ENCODE assay signal across 18 mouse cellular contexts in the genomic region with DNA sequence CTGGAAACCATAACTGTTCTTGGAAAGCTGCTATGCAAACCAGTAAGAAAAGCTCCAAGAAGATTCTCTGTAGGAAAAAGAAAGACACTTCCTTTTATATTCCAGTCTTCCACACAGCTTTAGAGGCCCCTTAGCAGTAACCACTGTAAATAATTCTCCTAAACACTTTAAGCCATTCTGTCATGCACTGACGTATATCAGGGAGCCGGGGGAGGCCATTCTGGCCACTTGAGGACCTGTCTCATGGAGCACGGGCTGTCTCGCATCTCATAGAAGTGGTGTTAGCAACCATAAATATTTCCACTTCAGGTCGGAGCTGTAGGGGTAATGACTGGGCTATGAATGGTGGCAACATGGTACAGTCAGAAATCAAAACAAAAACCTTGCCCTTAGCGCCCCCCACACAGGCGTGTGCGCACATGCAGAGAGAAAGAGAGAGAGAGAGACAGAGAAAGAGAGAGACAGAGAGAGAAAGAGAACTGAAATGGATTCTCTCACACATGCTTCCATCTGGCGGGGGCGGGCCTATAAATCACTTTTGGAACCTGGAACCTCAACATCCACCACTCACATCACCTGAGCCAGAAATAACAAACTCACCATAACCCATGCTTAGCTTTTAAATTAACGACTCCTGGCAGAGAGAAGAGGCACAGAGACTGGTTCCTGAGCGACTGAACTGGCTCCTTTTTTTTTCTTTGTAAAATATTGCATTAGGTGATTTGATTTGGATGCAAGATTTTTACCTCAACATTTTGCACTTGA. TPM values are rescaled to one million over a fixed set of nuclear protein-coding genes. Genes with fewer than 3 reads are reported as not detected.
DNase-seq lines count a peak whose midpoint lies in the region; ATAC-seq and TF ChIP-seq lines count a peak whose summit lies in the region.
"Had no signal": no experiment of that assay in that cellular context is flagged by ENCODE, and none has a peak within 500 bp of the region (broad histone marks: within the 10 kb centered on the region; RNA-seq: fewer than 3 reads in every experiment).

No protein-coding gene starts in this region.

- H3K36me3 ChIP-seq in heart, embryonic 16.5 days (ENCODE audit: control insufficient read depth, insufficient read depth) = no peaks in the 10 kb centered on the region
- H3K36me3 ChIP-seq in lung, postnatal 0 days (ENCODE audit: insufficient read depth, low read length) = no peaks in the 10 kb centered on the region
- no peaks in the 10 kb centered on the region for H3K36me3 ChIP-seq in stomach, embryonic 14.5 days (ENCODE audit: control insufficient read depth, insufficient read depth, low read length)
- H3K36me3 ChIP-seq in forebrain, postnatal 0 days (ENCODE audit: insufficient read depth) = no peaks in the 10 kb centered on the region
- H3K36me3 ChIP-seq: neural tube, embryonic 13.5 days had no signal

- no peak for TF ChIP-seq CTCF in lung, postnatal 0 days (IDR thresholded peaks at IDR 0.05)
- no peak for TF ChIP-seq CTCF in forebrain, postnatal 0 days (IDR thresholded peaks at IDR 0.05; ENCODE audit: low read depth)

- H3K9ac ChIP-seq in heart, embryonic 16.5 days (ENCODE audit: low read length) = no peak overlapping the region
- no peak overlapping the region for H3K9ac ChIP-seq in lung, postnatal 0 days (replicated peaks; ENCODE audit: low read depth)
- no peak overlapping the region for H3K9ac ChIP-seq in stomach, embryonic 14.5 days (replicated peaks; ENCODE audit: low read depth, low read length)
- no peak overlapping the region for H3K9ac ChIP-seq in forebrain, postnatal 0 days
- H3K9ac ChIP-seq: neural tube, embryonic 13.5 days had no signal

- H3K4me2 ChIP-seq in heart, embryonic 16.5 days (ENCODE audit: low read depth, low read length) = no peak overlapping the region
- H3K4me2 ChIP-seq in lung, postnatal 0 days (replicated peaks; ENCODE audit: low read depth, low read length) = no peak overlapping the region
- no peak overlapping the region for H3K4me2 ChIP-seq in stomach, embryonic 14.5 days (replicated peaks; ENCODE audit: low read depth, low read length)
- H3K4me2 ChIP-seq in forebrain, postnatal 0 days (ENCODE audit: low read depth) = no peak overlapping the region
- H3K4me2 ChIP-seq: midbrain, embryonic 11.5 days; neural tube, embryonic 13.5 days had no signal

- peak overlapping the region; percentile 37 for H3K27ac ChIP-seq in heart, embryonic 16.5 days (ENCODE audit: low read length)
- H3K27ac ChIP-seq in lung, postnatal 0 days (ENCODE audit: low read length) = no peak overlapping the region
- peak overlapping the region; percentile 30; the same call in 1 of the 2 replicates for H3K27ac ChIP-seq in stomach, embryonic 14.5 days (ENCODE audit: low read length)
- no peak overlapping the region for H3K27ac ChIP-seq in forebrain, postnatal 0 days (ENCODE audit: low read depth, low read length)
- H3K27ac ChIP-seq: neural tube, embryonic 13.5 days had no signal

- ATAC-seq in heart, embryonic 16.5 days (replicated peaks; ENCODE audit: extremely low read depth, insufficient read depth, low FRiP score) = no peak; the same call in 1 of the 2 replicates
- ATAC-seq in lung, postnatal 0 days = no peak
- no peak for ATAC-seq in stomach, embryonic 14.5 days (ENCODE audit: insufficient number of reproducible peaks, insufficient read depth, low FRiP score, low read depth)
- ATAC-seq in forebrain, postnatal 0 days = no peak
- ATAC-seq: hindbrain, embryonic 16.5 days had no signal

- no peaks in the 10 kb centered on the region for H3K27me3 ChIP-seq in heart, embryonic 16.5 days (ENCODE audit: control insufficient read depth, insufficient read depth, low read length)
- H3K27me3 ChIP-seq in lung, postnatal 0 days (replicated peaks; ENCODE audit: insufficient read depth, low read length) = 0 out of 2 replicates have a peak, but pooled peaks cover 4% of the 10 kb centered on the region
- no peaks in the 10 kb centered on the region for H3K27me3 ChIP-seq in stomach, embryonic 14.5 days (ENCODE audit: control insufficient read depth, insufficient read depth, low read length)
- no peaks in the 10 kb centered on the region for H3K27me3 ChIP-seq in forebrain, postnatal 0 days (ENCODE audit: insufficient read depth, low read length)
- H3K27me3 ChIP-seq: neural tube, embryonic 13.5 days had no signal

- WGBS in heart, embryonic 16.5 days = 66% methylated on average over 12 of the region's 12 CpGs
- WGBS in lung, postnatal 0 days = 71% methylated on average over 12 of the region's 12 CpGs
- 49% methylated on average over 12 of the region's 12 CpGs for WGBS in stomach, embryonic 14.5 days
- WGBS in forebrain, postnatal 0 days = 87% methylated on average over 12 of the region's 12 CpGs

- H3K4me1 ChIP-seq in heart, embryonic 16.5 days (ENCODE audit: control insufficient read depth, insufficient read depth, low read length) = peaks cover 6% of the 10 kb centered on the region; the same call in 1 of the 2 replicates
- H3K4me1 ChIP-seq in lung, postnatal 0 days (ENCODE audit: insufficient read depth, low read depth, low read length) = no peaks in the 10 kb centered on the region
- peaks cover 7% of the 10 kb centered on the region; the same call in 1 of the 2 replicates for H3K4me1 ChIP-seq in stomach, embryonic 14.5 days (ENCODE audit: control insufficient read depth, insufficient read depth, low read length)
- H3K4me1 ChIP-seq in forebrain, postnatal 0 days (ENCODE audit: insufficient read depth) = no peaks in the 10 kb centered on the region
- H3K4me1 ChIP-seq: neural tube, embryonic 13.5 days had no signal

- no peak for TF ChIP-seq EP300 in lung, postnatal 0 days (IDR thresholded peaks at IDR 0.05)

- H3K4me3 ChIP-seq in heart, embryonic 16.5 days (ENCODE audit: low read length) = no peak overlapping the region
- no peak overlapping the region for H3K4me3 ChIP-seq in lung, postnatal 0 days (ENCODE audit: low read depth, low read length)
- no peak overlapping the region for H3K4me3 ChIP-seq in stomach, embryonic 14.5 days (ENCODE audit: low read depth, low read length)
- no peak overlapping the region for H3K4me3 ChIP-seq in forebrain, postnatal 0 days (ENCODE audit: low read depth, low read length)
- H3K4me3 ChIP-seq: neural tube, embryonic 13.5 days had no signal

- intact Hi-C loops in heart, postnatal 36 days (cut with DNase I) = no loop called here

- H3K9me3 ChIP-seq in heart, embryonic 16.5 days (replicated peaks; ENCODE audit: control insufficient read depth, low read length) = no peaks in the 10 kb centered on the region
- no peaks in the 10 kb centered on the region for H3K9me3 ChIP-seq in lung, postnatal 0 days (ENCODE audit: low read length)
- no peaks in the 10 kb centered on the region for H3K9me3 ChIP-seq in stomach, embryonic 14.5 days (ENCODE audit: control insufficient read depth, low read depth, low read length)
- no peaks in the 10 kb centered on the region for H3K9me3 ChIP-seq in forebrain, postnatal 0 days (ENCODE audit: low read length)
- H3K9me3 ChIP-seq: neural tube, embryonic 13.5 days had no signal

- DNase-seq in heart, postnatal 36 days = no peak
- DNase-seq in lung, postnatal 0 days (ENCODE audit: low spot score) = peak; percentile 11
- DNase-seq in lung, postnatal 36 days = no peak
- DNase-seq in gonadal fat pad, adult 2 months (ENCODE audit: low read depth) = peak; percentile 76
- DNase-seq in forebrain, postnatal 0 days = no peak
- no peak for DNase-seq in thymus, postnatal 36 days
- DNase-seq: cerebellum, adult 9-10 months; gastrocnemius, postnatal 10 days; kidney, adult 18-20 months; lung, postnatal 4 days; right cerebral cortex, postnatal 25 days had no signal

RNA-seq across cellular contexts. Expression of gene Spata18, which starts 50.9 kb away (rescaled TPM):
- polyA plus RNA-seq in heart, embryonic 16.5 days (2015; fragmentation: Nextera tagmentation; extraction: Ambion mirVana) = 1.4 and 1.5 TPM in 2 replicates
- total RNA-seq in heart, postnatal 36 days (2021) = under 1 TPM; 0.27 to 0.28 TPM
- 6.6 and 8.3 TPM in 2 replicates for polyA plus RNA-seq in lung, postnatal 0 days (2015; fragmentation: Nextera tagmentation; extraction: Ambion mirVana)
- 6.5 and 9.5 TPM in 2 replicates for polyA plus RNA-seq in gonadal fat pad, adult 2 months (2012; rRNA removed)
- 0.21 and 0.36 TPM in 2 replicates for polyA plus RNA-seq in stomach, embryonic 14.5 days (2014; fragmentation: Nextera tagmentation; extraction: Ambion mirVana)
- 1.5 and 2.6 TPM in 2 replicates for total RNA-seq in forebrain, postnatal 0 days (2014; rRNA removed)
- 1.1 and 2.2 TPM in 2 replicates for polyA plus RNA-seq in forebrain, postnatal 0 days (2015; fragmentation: Nextera tagmentation; extraction: Ambion mirVana)
- total RNA-seq: ES-E14 had no signal
- polyA plus RNA-seq: liver, embryonic 16.5 days had no signal

RNA-seq across cellular contexts. Expression of gene Sgcb, which starts 54.5 kb away (rescaled TPM):
- 39.5 and 42.7 TPM in 2 replicates for polyA plus RNA-seq in heart, embryonic 16.5 days (2015; fragmentation: Nextera tagmentation; extraction: Ambion mirVana)
- 100 to 1,000 TPM in 1 of 2 experiments, 10 to 100 TPM in 1; 97.5 to 103 TPM for total RNA-seq in heart, postnatal 36 days (2021)
- 16.4 and 16.6 TPM in 2 replicates for polyA plus RNA-seq in lung, postnatal 0 days (2015; fragmentation: Nextera tagmentation; extraction: Ambion mirVana)
- 7.9 and 12.4 TPM in 2 replicates for polyA plus RNA-seq in gonadal fat pad, adult 2 months (2012; rRNA removed)
- 30.6 and 32.1 TPM in 2 replicates for polyA plus RNA-seq in stomach, embryonic 14.5 days (2014; fragmentation: Nextera tagmentation; extraction: Ambion mirVana)
- 17.1 and 17.5 TPM in 2 replicates for total RNA-seq in forebrain, postnatal 0 days (2014; rRNA removed)
- 25.3 and 37.8 TPM in 2 replicates for polyA plus RNA-seq in forebrain, postnatal 0 days (2015; fragmentation: Nextera tagmentation; extraction: Ambion mirVana)

Comparison
In these comparisons a context has a peak if more than half of its experiments do, and no peak if none do; other contexts are left out.
1. DNase-seq: peak in lung, postnatal 0 days (single experiment) and gonadal fat pad, adult 2 months (single experiment); none in heart, postnatal 36 days (0 of 2), lung, postnatal 36 days (single experiment), forebrain, postnatal 0 days (single experiment) and thymus, postnatal 36 days (0 of 2).
2. H3K27ac ChIP-seq: peak in heart, embryonic 16.5 days (single experiment) and stomach, embryonic 14.5 days (single experiment); none in lung, postnatal 0 days (single experiment) and forebrain, postnatal 0 days (single experiment).